Mouse (Mus musculus) ES-E14 (cell line): ENCODE data around the gene Mgll.

Source experiments
- HCFC1 ChIP-seq: IDR thresholded peaks from 2 replicates; pipeline ENCODE4 v1.6.1; 2012; ENCODE audit warnings: low read length, inconsistent platforms, borderline replicate concordance; ENCODE audit not compliant: insufficient read depth
- MAFK ChIP-seq: IDR thresholded peaks from 2 replicates; pipeline ENCODE4 v1.6.1; 2014; ENCODE audit warnings: mild to moderate bottlenecking, low read depth, low read length, inconsistent platforms; ENCODE audit not compliant: insufficient read depth
- ZC3H11A ChIP-seq: IDR thresholded peaks from 2 replicates; pipeline ENCODE4 v1.6.1; 2012; ENCODE audit warnings: low read depth, mild to moderate bottlenecking, inconsistent platforms, low read length, borderline replicate concordance
- ZNF384 ChIP-seq: IDR thresholded peaks from 2 replicates; pipeline ENCODE4 v1.6.1; 2012; ENCODE audit warnings: low read depth, low read length, inconsistent platforms

DNA sequence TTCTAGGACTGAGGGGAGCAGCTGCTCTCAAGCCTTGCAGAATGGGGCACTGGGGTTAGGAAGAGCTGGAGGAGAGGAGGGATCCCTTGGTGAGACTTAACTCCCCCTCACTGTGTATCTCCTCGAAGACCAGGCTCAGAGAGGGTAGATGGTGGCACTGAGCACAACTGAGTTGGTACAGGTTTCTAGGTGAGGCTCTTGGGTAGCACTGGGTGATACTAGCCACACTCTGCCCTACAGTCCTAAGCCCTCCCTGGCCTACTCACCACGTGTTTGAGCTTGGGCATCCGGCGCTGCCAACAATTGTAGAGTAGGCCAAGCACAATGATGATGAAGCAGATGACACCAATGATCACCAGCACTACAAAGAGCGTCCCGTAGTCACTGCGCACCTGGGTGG lies 119.0 kb downstream of the Mgll start:
- TF ChIP-seq HCFC1: no peak
- TF ChIP-seq ZC3H11A: no peak
- TF ChIP-seq ZNF384: no peak
- no peak for TF ChIP-seq MAFK
